Mouse (Mus musculus): ENCODE data around the gene Rab24. TPM values are rescaled to one million over a fixed set of nuclear protein-coding genes. Genes with fewer than 3 reads are reported as not detected.

The Rab24 gene
- polyA plus RNA-seq (2015; fragmentation: Nextera tagmentation; extraction: Ambion mirVana) = 135 and 137 TPM in 2 replicates

DNA sequence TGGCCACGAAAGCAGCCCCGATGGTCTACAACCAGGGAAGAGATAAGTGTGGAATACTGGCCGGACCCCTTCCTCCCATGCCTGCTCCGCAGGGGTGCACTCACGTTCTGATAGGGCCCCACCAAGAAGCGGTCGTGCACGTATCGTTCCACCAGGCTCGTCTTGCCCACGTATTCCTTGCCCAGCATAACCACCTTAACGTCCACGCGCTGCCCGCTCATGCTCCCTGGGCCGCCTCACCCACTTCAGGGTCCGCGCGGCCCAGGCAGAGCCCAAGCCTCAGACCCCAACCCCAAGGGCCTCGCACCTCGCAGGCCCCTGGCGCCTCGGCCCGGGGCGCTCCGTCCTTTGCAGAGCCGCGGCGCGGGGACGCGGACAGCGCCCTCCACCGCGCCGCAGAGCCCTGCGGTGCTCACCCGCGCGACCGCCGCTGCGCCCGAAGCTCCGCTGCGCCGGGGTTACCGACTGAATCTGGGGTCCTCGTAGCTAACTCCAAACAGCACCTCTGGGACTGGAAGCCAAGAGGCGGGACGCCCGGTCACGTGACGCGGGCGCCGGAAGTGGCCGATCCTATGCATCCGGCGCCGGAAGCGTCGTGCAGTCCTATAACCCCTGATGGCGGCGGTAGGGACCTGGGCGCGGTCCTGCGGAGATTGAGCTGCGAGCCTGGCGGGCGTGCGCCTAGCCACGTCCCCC, at the start of gene Rab24:
Rab24 (minus strand) TSS at position 513 of the 696 bp plus-strand sequence.
- Histone ChIP-seq H3K4me1 (peaks cover 36% of the 10 kb centered on the region), H3K9ac (peak within 1 kb of the TSS; percentile 99), H3K36me3 (peaks cover 67% of the 10 kb centered on the region), H3K27ac (replicated peaks) (peak within 1 kb of the TSS; percentile 88), H3K4me3 (replicated peaks) (peak within 1 kb of the TSS; percentile 98), H3K27me3 (no peaks in the 10 kb centered on the region), H3K9me3 (replicated peaks) (no peaks in the 10 kb centered on the region), H3K4me2 (replicated peaks) (peak within 1 kb of the TSS; percentile 68)
- peak; percentile 86 for ATAC-seq (ENCODE audit: insufficient number of reproducible peaks, low FRiP score, low TSS enrichment, low read depth)
- WGBS = under 1% methylated on average over 73 of the region's 73 CpGs

DNA sequence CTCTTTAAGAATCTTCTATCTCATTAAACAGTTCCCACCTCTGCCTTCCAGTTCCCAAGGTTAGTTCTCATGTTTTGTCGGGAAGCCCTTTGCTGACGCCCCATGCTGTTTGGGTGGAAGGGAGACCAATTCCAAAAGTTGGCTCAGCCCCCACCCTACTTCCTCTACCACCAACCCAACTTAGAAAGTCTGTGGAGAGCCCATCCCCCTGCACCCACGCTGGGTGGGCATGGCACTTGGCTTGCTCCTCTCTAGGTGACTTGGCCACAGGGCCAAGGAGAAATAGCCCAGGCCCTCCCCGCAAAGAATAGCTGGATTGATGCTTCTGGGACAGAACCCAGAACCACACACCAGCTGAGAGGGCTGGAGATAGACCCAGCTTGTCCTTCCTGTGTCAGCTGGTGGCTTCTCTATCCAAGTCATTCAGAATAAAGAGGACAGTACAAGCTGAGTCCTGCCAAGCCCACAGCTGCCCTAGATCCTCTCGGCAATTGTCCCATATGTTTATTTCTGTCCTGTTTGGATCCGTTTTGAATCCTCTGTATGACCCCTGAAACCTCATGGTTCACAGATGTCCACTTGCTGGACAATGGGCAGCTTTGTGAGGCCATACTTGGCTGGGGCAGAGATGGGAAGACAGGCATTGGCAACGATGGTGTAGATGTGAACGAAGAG, 49.4 kb upstream of the Rab24 start:
- H3K4me2 ChIP-seq (replicated peaks) = no peak overlapping the region
- H3K9ac ChIP-seq = no peak overlapping the region
- H3K36me3 ChIP-seq = no peaks in the 10 kb centered on the region
- ATAC-seq (ENCODE audit: insufficient number of reproducible peaks, low FRiP score, low TSS enrichment, low read depth) = no peak
- H3K4me1 ChIP-seq = peaks cover 5% of the 10 kb centered on the region; the same call in 1 of the 2 replicates
- peaks cover 10% of the 10 kb centered on the region for H3K27me3 ChIP-seq
- no peak overlapping the region for H3K27ac ChIP-seq (replicated peaks)
- no peak overlapping the region for H3K4me3 ChIP-seq (replicated peaks)
- H3K9me3 ChIP-seq (replicated peaks) = no peaks in the 10 kb centered on the region
- WGBS = 51% methylated on average over 8 of the region's 8 CpGs

DNA sequence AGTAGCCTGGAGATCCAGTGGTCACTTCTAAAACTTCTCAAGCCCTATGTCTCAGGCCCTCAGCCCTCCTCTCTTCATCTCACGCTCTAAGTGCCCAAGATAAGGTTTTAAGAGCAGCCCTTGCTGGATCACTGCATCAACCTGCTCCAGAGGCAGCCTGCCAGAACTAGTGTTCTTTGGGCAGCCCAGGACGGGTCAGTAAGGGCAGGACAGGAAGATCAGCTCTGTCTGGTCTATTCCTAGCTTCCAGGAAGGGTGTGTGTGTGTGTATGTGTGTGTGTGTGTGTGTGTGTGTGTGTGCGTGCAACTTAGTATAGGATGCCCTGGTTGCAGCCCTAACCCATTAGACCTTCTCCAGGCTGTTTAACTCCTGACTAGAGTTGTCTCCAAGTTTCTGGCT, 48.5 kb upstream of the Rab24 start:
- Histone ChIP-seq H3K27ac (replicated peaks) (no peak overlapping the region), H3K4me3 (replicated peaks) (no peak overlapping the region), H3K9ac (no peak overlapping the region), H3K4me2 (replicated peaks) (no peak overlapping the region; the same call in 1 of the 2 replicates), H3K36me3 (no peaks in the 10 kb centered on the region), H3K4me1 (peaks cover 5% of the 10 kb centered on the region; the same call in 1 of the 2 replicates), H3K9me3 (replicated peaks) (no peaks in the 10 kb centered on the region), H3K27me3 (peaks cover 6% of the 10 kb centered on the region)
- 61% methylated on average over 3 of the region's 3 CpGs for WGBS
- ATAC-seq (ENCODE audit: insufficient number of reproducible peaks, low FRiP score, low TSS enrichment, low read depth) = no peak

DNA sequence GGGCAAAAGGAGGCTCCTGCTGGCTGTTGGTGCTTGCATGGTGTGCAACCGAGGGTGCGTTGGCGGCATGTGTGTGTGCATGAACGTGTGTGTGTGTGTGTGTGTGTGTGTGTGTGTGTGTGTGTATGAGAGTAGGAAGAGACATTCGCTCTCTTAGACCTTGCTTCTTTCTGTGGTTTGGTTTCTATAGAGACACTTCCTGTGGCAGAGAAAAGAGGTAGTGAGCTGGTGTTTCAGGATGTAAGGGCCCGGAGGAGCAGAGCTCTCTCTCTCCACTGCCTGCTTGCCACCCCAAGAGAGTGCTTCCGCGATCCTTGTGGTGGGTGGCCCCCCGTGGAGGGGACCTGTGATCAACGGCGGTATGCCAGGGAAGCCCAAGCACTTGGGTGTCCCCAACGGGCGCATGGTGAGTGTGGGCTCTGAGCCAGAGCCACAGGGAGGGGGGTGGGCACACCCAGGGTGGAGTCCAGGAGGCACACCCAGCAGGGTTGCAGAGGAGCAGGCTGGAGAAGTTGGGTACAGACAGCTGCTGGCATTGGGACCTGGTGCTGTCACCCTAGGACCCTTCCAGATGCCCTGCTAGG, 47.9 kb upstream of the Rab24 start, which contains the start of gene Rgs14:
Rgs14 (plus strand) TSS at position 202 of the 584 bp plus-strand sequence.
- Histone ChIP-seq H3K36me3 (no peaks in the 10 kb centered on the region), H3K27me3 (peaks cover 11% of the 10 kb centered on the region; the same call in 1 of the 2 replicates), H3K4me1 (peaks cover 5% of the 10 kb centered on the region; the same call in 1 of the 2 replicates), H3K27ac (replicated peaks) (no peak within 1 kb of the TSS), H3K9ac (no peak within 1 kb of the TSS), H3K4me2 (replicated peaks) (peak within 1 kb of the TSS; percentile 15; the same call in 1 of the 2 replicates), H3K9me3 (replicated peaks) (no peaks in the 10 kb centered on the region), H3K4me3 (replicated peaks) (0 out of 2 replicates have a peak within 1 kb of the TSS, but pooled peaks have one; percentile 6)
- WGBS = 57% methylated on average over 13 of the region's 13 CpGs
- ATAC-seq (ENCODE audit: insufficient number of reproducible peaks, low FRiP score, low TSS enrichment, low read depth) = no peak; the same call in 1 of the 2 replicates

DNA sequence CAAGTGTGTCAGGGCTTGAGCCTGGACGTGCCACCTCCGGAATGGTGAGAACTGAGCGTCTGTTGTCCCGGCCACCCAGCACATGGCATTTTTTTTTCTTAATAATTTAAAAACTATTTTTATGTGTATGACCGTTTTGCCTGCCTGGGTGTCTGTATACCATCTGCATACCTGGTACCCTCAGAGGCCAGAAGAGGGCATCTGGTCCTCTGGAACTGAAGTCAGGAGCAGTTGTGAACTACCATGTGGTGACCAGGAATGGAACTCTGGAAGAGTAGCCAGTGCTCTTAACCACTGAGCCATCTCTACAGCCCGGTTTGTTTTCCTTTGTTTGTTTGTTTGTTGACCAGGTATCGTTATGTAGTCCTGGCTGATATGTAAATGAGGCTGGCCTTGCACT, 46.7 kb upstream of the Rab24 start:
- Histone ChIP-seq H3K27me3 (peaks cover 8% of the 10 kb centered on the region; the same call in 1 of the 2 replicates), H3K4me3 (replicated peaks) (no peak overlapping the region), H3K9ac (no peak overlapping the region), H3K4me2 (replicated peaks) (no peak overlapping the region), H3K9me3 (replicated peaks) (no peaks in the 10 kb centered on the region), H3K27ac (replicated peaks) (no peak overlapping the region), H3K36me3 (no peaks in the 10 kb centered on the region), H3K4me1 (peaks cover 5% of the 10 kb centered on the region; the same call in 1 of the 2 replicates)
- WGBS = 72% methylated on average over 7 of the region's 7 CpGs
- ATAC-seq (ENCODE audit: insufficient number of reproducible peaks, low FRiP score, low TSS enrichment, low read depth) = no peak

DNA sequence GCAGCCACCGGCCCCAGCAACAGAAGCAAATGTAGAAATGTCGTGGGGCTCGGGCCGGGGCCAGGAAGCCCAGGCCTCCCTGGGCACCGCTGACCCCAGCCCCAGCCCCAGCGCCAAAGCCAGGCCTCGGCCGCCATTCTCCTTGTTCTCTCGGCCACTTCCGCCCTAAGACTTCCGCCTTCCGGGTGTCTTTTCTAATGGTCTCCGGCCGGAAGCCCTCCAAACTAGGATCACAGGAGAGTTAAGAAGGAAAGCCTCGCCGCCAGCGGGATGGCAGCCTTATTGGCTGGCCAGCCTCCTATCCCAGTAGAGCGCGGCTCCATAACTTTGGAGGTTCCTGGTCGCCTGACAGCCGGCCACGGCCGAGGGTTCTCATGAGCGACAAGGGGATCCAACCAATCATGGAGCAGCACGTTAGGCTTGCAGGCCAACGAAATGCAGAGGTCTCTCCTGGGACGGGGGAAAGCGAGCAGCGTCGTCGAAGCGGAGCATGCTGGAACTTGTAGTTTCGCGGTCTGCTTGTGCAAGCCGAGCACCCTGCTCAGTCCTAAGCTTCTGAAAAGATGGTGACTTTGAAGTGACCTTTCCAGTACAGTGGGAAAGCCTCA, 40.8 kb upstream of the Rab24 start, which contains the start of gene Lman2:
Lman2 (minus strand) TSS at position 331 of the 608 bp plus-strand sequence.
- Histone ChIP-seq H3K9ac (peak within 1 kb of the TSS; percentile 91), H3K4me1 (peaks cover 18% of the 10 kb centered on the region), H3K27me3 (0 out of 2 replicates have a peak, but pooled peaks cover 7% of the 10 kb centered on the region), H3K4me2 (replicated peaks) (peak within 1 kb of the TSS; percentile 67), H3K36me3 (peaks cover 31% of the 10 kb centered on the region), H3K27ac (replicated peaks) (peak within 1 kb of the TSS; percentile 97), H3K4me3 (replicated peaks) (peak within 1 kb of the TSS; percentile 99), H3K9me3 (replicated peaks) (no peaks in the 10 kb centered on the region)
- peak; percentile 98 for ATAC-seq (ENCODE audit: insufficient number of reproducible peaks, low FRiP score, low TSS enrichment, low read depth)
- under 1% methylated on average over 35 of the region's 35 CpGs for WGBS

DNA sequence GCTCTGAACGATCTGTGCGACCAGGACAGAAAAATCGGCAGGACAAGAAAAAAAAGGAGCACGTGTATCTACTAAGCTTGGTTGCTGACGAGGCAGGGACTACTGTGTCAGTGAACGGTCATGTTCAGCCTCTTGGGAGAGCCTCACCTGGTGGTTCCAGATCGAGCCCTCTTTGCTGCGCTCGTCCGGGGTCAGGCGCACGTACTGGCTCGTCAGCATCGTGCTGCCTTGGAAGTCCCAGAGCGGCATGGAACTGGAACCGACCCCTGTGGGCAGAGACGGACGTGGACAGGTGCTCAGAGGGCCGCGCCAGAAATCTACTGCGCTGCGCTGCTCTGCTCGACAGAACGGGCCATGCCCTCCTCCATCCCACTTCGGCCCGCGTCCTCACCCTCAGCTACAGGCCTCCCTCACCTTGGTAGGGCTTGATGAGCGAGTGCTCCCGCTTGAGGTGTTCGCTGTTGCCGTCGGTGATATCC, 40.3 kb upstream of the Rab24 start:
- 1% methylated on average over 32 of the region's 32 CpGs for WGBS
- 0 out of 2 replicates have a peak, but pooled peaks cover 7% of the 10 kb centered on the region for H3K27me3 ChIP-seq
- peaks cover 18% of the 10 kb centered on the region for H3K4me1 ChIP-seq
- H3K36me3 ChIP-seq = peaks cover 36% of the 10 kb centered on the region
- H3K9ac ChIP-seq = peak overlapping the region; percentile 91
- ATAC-seq (ENCODE audit: insufficient number of reproducible peaks, low FRiP score, low TSS enrichment, low read depth) = peak; percentile 17; the same call in 1 of the 2 replicates
- peak overlapping the region; percentile 67 for H3K4me2 ChIP-seq (replicated peaks)
- H3K9me3 ChIP-seq (replicated peaks) = no peaks in the 10 kb centered on the region
- peak overlapping the region; percentile 99 for H3K4me3 ChIP-seq (replicated peaks)
- peak overlapping the region; percentile 97 for H3K27ac ChIP-seq (replicated peaks)

DNA sequence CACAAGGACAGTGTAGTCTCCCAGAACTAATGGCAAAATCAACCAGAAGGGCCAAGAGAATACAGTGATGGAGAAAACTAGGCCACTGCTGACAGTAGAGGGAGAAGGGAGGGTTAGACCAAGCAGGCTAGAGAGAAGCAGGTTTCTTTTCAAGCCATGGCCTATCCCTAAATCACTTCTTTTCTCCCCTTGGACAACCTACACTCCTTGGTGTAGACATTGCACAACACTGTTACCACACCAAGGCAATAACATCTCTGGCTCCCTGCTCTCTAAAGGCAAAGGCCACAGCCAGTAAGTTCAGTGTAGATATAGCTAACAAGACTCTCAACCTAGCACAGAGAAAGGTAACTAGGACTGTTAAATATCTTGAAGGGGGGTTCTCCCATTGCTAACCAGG, 39.4 kb upstream of the Rab24 start:
- Histone ChIP-seq H3K36me3 (peaks cover 40% of the 10 kb centered on the region), H3K4me3 (replicated peaks) (peak overlapping the region; percentile 99), H3K4me2 (replicated peaks) (peak overlapping the region; percentile 67), H3K9ac (peak overlapping the region; percentile 2; the same call in 1 of the 2 replicates), H3K27ac (replicated peaks) (no peak overlapping the region), H3K27me3 (0 out of 2 replicates have a peak, but pooled peaks cover 7% of the 10 kb centered on the region), H3K9me3 (replicated peaks) (no peaks in the 10 kb centered on the region), H3K4me1 (peaks cover 18% of the 10 kb centered on the region)
- ATAC-seq (ENCODE audit: insufficient number of reproducible peaks, low FRiP score, low TSS enrichment, low read depth) = no peak

DNA sequence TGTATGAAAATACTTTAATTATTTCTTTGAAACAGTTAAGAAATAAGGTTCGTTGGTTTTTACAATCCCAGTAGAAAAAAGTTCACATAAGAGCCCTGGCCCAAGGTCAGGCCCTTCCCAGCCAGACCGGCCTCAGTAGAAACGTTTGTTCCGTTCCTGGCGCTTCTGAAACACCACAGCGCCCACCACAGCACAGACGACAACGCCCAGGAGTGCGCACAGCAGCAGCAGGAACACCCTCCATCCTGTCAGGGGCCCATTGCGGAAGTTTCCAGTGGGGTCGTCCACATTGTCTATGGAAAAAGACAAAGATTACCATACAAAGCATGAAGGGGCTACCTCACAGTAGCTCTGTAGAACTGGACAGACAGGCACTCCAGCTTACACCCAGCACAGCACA, 25.0 kb upstream of the Rab24 start:
- WGBS = 88% methylated on average over 11 of the region's 11 CpGs
- no peak for ATAC-seq (ENCODE audit: insufficient number of reproducible peaks, low FRiP score, low TSS enrichment, low read depth)
- H3K4me2 ChIP-seq (replicated peaks) = no peak overlapping the region
- peaks cover 79% of the 10 kb centered on the region for H3K36me3 ChIP-seq
- H3K9ac ChIP-seq = no peak overlapping the region
- no peak overlapping the region for H3K4me3 ChIP-seq (replicated peaks)
- no peaks in the 10 kb centered on the region for H3K4me1 ChIP-seq
- no peaks in the 10 kb centered on the region for H3K9me3 ChIP-seq (replicated peaks)
- no peak overlapping the region for H3K27ac ChIP-seq (replicated peaks)
- H3K27me3 ChIP-seq = no peaks in the 10 kb centered on the region

DNA sequence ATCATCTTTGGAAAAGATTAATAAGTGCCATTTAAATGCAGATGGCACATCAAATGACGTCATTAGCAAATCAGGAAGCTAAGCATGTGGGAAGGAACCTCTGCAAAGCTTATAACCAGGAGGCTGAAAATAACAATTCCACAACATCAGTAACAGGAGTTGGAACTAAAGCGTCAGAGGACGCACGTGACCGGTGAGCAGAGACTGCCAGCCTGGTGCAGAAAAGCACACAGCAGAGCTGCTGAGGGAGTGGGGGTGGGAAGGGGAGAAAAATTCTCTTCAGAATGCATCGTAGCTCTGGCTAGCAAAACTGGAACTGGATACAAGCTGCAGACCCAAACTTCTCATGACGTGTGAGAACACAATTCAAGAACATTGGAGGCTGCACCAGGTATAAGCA, 22.5 kb upstream of the Rab24 start:
- H3K9me3 ChIP-seq (replicated peaks) = no peaks in the 10 kb centered on the region
- WGBS = 84% methylated on average over 7 of the region's 7 CpGs
- no peak overlapping the region for H3K4me2 ChIP-seq (replicated peaks)
- ATAC-seq (ENCODE audit: insufficient number of reproducible peaks, low FRiP score, low TSS enrichment, low read depth) = no peak
- no peaks in the 10 kb centered on the region for H3K27me3 ChIP-seq
- no peaks in the 10 kb centered on the region for H3K4me1 ChIP-seq
- no peak overlapping the region for H3K4me3 ChIP-seq (replicated peaks)
- no peak overlapping the region for H3K27ac ChIP-seq (replicated peaks)
- H3K36me3 ChIP-seq = peaks cover 57% of the 10 kb centered on the region
- H3K9ac ChIP-seq = no peak overlapping the region

Measured in embryonic facial prominence, embryonic 15.5 days (tissue).